Mouse (Mus musculus): Measurements from ENCODE around the gene Mfn1. TPM values are rescaled to one million over a fixed set of nuclear protein-coding genes. Genes with fewer than 3 reads are reported as not detected.

The Mfn1 gene
- 20.9 and 23.4 TPM in 2 replicates for polyA plus RNA-seq (2011; ENCODE audit: insufficient read depth, insufficient read length, low replicate concordance, missing spikeins)

DNA sequence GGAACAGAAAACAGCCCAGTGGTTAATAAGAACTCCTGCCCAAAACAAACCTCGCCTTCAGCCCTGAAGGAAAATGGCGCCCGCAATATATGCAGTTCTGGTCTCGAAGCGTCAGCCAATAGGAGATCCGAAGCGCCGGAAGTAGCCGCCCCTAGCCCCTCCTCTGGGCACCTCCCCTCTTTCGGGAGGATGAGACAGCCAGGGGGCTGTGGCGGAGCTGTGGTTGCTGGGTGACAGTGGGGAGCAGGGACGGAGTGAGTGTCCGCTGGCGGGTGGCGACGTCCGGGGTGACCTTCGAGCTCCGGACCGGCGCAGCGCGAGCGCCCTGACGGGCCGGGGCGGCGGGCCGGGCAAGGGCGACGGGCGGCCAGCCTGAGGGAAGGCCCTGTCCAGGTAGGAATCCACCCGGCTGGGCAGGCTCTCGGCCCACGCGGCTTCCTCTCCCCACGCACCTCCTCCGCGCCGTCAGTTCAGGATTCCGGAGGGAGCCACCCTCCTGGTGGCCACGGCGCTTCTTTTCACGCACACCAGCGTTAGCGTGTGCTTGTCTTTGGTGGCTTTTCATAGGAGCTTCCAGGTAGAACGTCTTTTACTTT is at the start of gene Mfn1:
Gene Mfn1 (plus strand): TSS at position 163 of the 596 bp plus-strand sequence.
- Histone ChIP-seq H3K4me3 (replicated peaks; ENCODE audit: control insufficient read depth, low read depth, low read length) (peak within 1 kb of the TSS; percentile 93), H3K4me1 (ENCODE audit: control insufficient read depth, insufficient read depth, low read length) (no peaks in the 10 kb centered on the region; the same call in 1 of the 2 replicates), H3K27ac (ENCODE audit: control insufficient read depth, insufficient read depth, low read depth, low read length, poor library complexity) (peak within 1 kb of the TSS; percentile 75; the same call in 1 of the 2 replicates)
- no peak for TF ChIP-seq CTCF (IDR thresholded peaks at IDR 0.05; ENCODE audit: control insufficient read depth, insufficient read depth, low read length)
- peak; percentile 50; the same call in 1 of the 2 replicates for TF ChIP-seq POLR2A (IDR thresholded peaks at IDR 0.05; ENCODE audit: borderline replicate concordance, control insufficient read depth, low read depth, low read length)
- 0% methylated on average over 47 of the region's 47 CpGs for WGBS

DNA sequence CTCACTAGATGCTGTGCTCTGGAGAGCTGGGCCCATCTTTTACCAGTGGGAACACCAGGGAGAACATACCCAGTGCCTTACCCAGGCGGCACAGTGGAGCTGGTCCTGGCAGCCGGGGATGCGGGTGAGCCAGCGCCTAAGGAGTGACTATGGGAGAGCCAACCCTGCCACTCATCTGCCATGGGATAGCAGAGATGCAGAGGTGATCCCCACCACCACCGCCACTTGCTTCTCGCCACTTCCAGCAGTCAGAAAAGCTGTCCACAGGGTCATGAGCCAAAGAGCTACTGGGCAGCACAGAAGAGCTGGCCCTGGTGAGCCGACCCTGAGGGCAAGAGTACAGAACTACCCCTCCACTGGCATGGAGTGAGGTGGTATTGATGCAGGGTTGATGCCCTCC is 49.3 kb upstream of the Mfn1 start:
- TF ChIP-seq POLR2A (IDR thresholded peaks at IDR 0.05; ENCODE audit: borderline replicate concordance, control insufficient read depth, low read depth, low read length) (no peak), CTCF (IDR thresholded peaks at IDR 0.05; ENCODE audit: control insufficient read depth, insufficient read depth, low read length) (no peak)
- WGBS, result 84% methylated on average over 7 of the region's 7 CpGs
- Histone ChIP-seq H3K4me1 (ENCODE audit: control insufficient read depth, insufficient read depth, low read length) (no peaks in the 10 kb centered on the region), H3K4me3 (replicated peaks; ENCODE audit: control insufficient read depth, low read depth, low read length) (no peak overlapping the region), H3K27ac (ENCODE audit: control insufficient read depth, insufficient read depth, low read depth, low read length, poor library complexity) (no peak overlapping the region; the same call in 1 of the 2 replicates)

DNA sequence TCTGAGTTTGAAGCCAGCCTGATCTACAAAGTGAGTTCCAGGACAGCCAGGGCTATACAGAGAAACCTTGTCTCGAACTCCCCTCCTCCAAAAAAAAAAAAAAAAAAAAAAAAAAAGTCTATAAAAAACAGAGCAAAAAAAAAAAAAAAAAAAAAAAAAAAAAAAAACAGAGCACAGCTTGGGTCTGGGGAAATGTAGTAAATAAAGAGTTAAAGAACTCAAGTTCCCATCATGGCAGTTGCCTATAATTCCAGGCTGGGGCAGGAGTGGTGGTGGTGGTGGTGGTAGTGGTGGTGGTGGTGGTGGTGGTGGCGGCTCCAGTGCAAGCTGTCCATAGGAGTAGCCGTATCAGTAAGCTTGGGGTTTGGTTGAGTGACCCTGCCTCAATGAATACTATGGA is 46.2 kb upstream of the Mfn1 start:
- no peak overlapping the region for H3K27ac ChIP-seq (ENCODE audit: control insufficient read depth, insufficient read depth, low read depth, low read length, poor library complexity)
- H3K4me1 ChIP-seq (ENCODE audit: control insufficient read depth, insufficient read depth, low read length), result no peaks in the 10 kb centered on the region
- TF ChIP-seq POLR2A (IDR thresholded peaks at IDR 0.05; ENCODE audit: borderline replicate concordance, control insufficient read depth, low read depth, low read length), result no peak
- TF ChIP-seq CTCF (IDR thresholded peaks at IDR 0.05; ENCODE audit: control insufficient read depth, insufficient read depth, low read length), result no peak
- no peak overlapping the region for H3K4me3 ChIP-seq (replicated peaks; ENCODE audit: control insufficient read depth, low read depth, low read length)
- 76% methylated on average over 3 of the region's 3 CpGs for WGBS

DNA sequence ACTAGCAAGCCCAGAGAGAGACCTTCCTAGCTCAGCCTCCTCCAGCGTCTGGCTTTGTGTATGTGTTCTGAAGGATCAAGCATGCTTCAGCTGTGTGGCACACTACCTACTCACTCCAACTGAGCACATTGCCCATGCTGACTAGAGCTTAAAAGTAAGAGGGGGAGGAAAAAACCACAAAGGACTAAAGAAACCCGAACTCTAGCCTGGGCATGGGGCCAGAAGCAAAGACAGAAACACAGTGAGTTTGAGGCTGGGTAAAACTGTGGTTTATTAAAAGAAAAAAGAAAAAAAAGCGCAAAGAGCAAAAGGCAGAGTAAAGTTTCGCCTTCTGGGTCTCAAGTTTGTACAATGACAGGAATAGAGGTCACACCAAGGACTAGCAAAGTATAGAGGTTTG is 42.7 kb upstream of the Mfn1 start:
- no peak for TF ChIP-seq CTCF (IDR thresholded peaks at IDR 0.05; ENCODE audit: control insufficient read depth, insufficient read depth, low read length)
- TF ChIP-seq POLR2A (IDR thresholded peaks at IDR 0.05; ENCODE audit: borderline replicate concordance, control insufficient read depth, low read depth, low read length), result no peak
- H3K4me1 ChIP-seq (ENCODE audit: control insufficient read depth, insufficient read depth, low read length), result no peaks in the 10 kb centered on the region
- H3K4me3 ChIP-seq (replicated peaks; ENCODE audit: control insufficient read depth, low read depth, low read length), result no peak overlapping the region
- 36% methylated on average over 4 of the region's 4 CpGs for WGBS
- no peak overlapping the region for H3K27ac ChIP-seq (ENCODE audit: control insufficient read depth, insufficient read depth, low read depth, low read length, poor library complexity)

DNA sequence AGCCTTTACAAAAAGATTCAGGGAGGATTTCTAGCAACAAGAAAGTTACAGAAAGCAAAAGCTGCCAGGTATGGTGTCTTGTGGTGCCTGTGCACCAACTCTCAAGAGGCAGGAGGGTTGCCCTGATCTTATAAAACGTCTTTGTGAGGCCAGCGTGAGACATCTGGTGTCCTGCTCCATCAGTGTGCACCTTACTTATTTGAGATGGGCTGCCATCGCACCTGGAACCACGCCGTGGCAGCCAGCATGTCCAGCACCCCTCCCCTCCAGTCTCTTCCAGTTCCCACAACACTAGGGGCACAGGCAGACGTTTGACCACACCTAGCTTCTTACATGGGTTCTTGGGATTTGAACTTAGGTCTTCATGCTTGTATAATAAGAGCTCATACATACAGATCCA is 41.1 kb upstream of the Mfn1 start:
- WGBS, result 72% methylated on average over 6 of the region's 6 CpGs
- H3K27ac ChIP-seq (ENCODE audit: control insufficient read depth, insufficient read depth, low read depth, low read length, poor library complexity), result no peak overlapping the region
- H3K4me1 ChIP-seq (ENCODE audit: control insufficient read depth, insufficient read depth, low read length), result no peaks in the 10 kb centered on the region
- no peak for TF ChIP-seq POLR2A (IDR thresholded peaks at IDR 0.05; ENCODE audit: borderline replicate concordance, control insufficient read depth, low read depth, low read length)
- no peak for TF ChIP-seq CTCF (IDR thresholded peaks at IDR 0.05; ENCODE audit: control insufficient read depth, insufficient read depth, low read length)
- no peak overlapping the region for H3K4me3 ChIP-seq (replicated peaks; ENCODE audit: control insufficient read depth, low read depth, low read length)

DNA sequence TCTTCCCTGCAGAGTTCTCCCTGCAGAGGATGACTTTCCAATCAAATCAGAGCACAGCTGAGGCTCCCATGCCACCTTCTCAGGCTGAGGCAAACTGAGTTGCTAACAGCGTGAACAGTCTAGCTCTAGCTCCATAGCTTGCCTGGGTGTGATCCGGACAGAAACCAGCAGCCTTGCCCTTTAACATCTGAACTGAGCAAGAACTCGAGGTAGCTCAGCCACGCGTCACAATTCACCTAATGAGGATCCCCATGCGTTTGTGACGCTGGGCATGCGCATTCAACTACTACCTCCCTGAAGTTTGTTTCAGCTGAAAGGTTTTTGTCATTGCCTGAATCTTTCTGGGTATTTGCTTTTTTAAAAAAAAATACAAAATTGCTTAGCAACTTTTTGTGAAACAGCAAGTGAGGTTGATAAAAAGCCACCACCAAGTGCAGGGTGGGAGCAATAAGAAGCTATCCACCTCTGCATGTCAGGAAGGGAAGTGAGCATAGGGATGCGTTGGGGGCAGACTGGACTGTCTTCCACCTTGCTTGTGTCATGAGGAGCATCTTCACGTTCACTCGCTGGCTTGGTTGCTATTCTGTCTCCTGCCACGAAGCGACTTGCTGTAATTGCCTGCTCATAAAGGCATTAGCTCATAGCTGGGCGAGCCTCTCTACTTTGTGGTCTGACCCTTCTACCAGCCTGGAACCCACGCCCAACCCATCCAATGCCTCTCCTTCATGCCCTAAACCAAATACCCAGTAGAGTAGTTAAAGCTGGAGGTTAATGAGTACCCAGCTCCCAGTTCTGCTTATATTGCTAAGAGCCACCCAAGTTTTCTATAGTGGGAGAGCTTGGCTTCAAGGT is 39.0 kb upstream of the Mfn1 start:
- TF ChIP-seq CTCF (IDR thresholded peaks at IDR 0.05; ENCODE audit: control insufficient read depth, insufficient read depth, low read length) (no peak), POLR2A (IDR thresholded peaks at IDR 0.05; ENCODE audit: borderline replicate concordance, control insufficient read depth, low read depth, low read length) (no peak)
- peak overlapping the region; percentile 50 for H3K27ac ChIP-seq (ENCODE audit: control insufficient read depth, insufficient read depth, low read depth, low read length, poor library complexity)
- 69% methylated on average over 15 of the region's 15 CpGs for WGBS

DNA sequence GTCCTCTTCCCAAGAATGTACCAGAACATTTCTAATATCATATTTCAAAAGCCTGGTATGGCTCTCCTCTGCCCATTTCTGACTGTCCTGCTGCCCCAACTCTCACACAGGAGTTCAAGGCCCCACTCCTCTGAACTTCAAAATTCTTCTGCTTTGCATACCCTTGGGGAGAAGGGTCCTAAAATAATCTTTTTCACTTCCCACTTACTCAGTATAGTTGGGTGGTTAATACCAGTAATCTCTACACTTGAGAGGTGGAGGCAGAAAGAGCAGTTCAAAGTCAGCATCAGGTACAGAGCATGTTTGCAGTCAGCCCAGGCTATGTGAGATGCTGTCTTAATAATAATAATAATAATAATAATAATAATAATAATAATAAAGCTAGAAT is 38.3 kb upstream of the Mfn1 start:
- H3K4me3 ChIP-seq (replicated peaks; ENCODE audit: control insufficient read depth, low read depth, low read length), result no peak overlapping the region
- no peak overlapping the region; the same call in 1 of the 2 replicates for H3K27ac ChIP-seq (ENCODE audit: control insufficient read depth, insufficient read depth, low read depth, low read length, poor library complexity)
- no peak for TF ChIP-seq CTCF (IDR thresholded peaks at IDR 0.05; ENCODE audit: control insufficient read depth, insufficient read depth, low read length)
- TF ChIP-seq POLR2A (IDR thresholded peaks at IDR 0.05; ENCODE audit: borderline replicate concordance, control insufficient read depth, low read depth, low read length), result no peak
- no peaks in the 10 kb centered on the region; the same call in 1 of the 2 replicates for H3K4me1 ChIP-seq (ENCODE audit: control insufficient read depth, insufficient read depth, low read length)

More for the DNA sequence above, 39.0 kb upstream of the Mfn1 start:
- no peak overlapping the region for H3K4me3 ChIP-seq (replicated peaks; ENCODE audit: control insufficient read depth, low read depth, low read length)
- H3K4me1 ChIP-seq (ENCODE audit: control insufficient read depth, insufficient read depth, low read length), result no peaks in the 10 kb centered on the region; the same call in 1 of the 2 replicates

Measured in bone marrow, adult 2 months (tissue).